Mouse (Mus musculus) C2C12 (cell line): Measurements from ENCODE around the gene Myt1l.

Experiments used
- CEBPB ChIP-seq: IDR thresholded peaks from one replicate; pipeline ENCODE4 v1.6.1; 2011; ENCODE audit warnings: low read depth, mild to moderate bottlenecking, control low read depth, moderate library complexity
- CTCF ChIP-seq: IDR thresholded peaks from one replicate; pipeline ENCODE4 v1.5.1; 2011; ENCODE audit not compliant: control insufficient read depth, insufficient read depth, insufficient read length
- FOSL1 ChIP-seq: IDR thresholded peaks from one replicate; pipeline ENCODE4 v1.8.0; 2011; ENCODE audit warnings: mild to moderate bottlenecking, low read length; ENCODE audit not compliant: poor library complexity, insufficient read depth, severe bottlenecking
- MAX ChIP-seq: IDR thresholded peaks from one replicate; pipeline ENCODE4 v1.6.1; 2011; ENCODE audit warnings: mild to moderate bottlenecking, control low read depth
- MYOG ChIP-seq: IDR thresholded peaks from one replicate; pipeline ENCODE4 v1.6.1; 2011; ENCODE audit not compliant: control insufficient read depth, insufficient read length; ENCODE audit errors: extremely low read depth
- USF1 ChIP-seq: IDR thresholded peaks from one replicate; pipeline ENCODE4 v1.6.1; 2011; ENCODE audit warnings: low read depth, mild to moderate bottlenecking, control low read depth, moderate library complexity

DNA sequence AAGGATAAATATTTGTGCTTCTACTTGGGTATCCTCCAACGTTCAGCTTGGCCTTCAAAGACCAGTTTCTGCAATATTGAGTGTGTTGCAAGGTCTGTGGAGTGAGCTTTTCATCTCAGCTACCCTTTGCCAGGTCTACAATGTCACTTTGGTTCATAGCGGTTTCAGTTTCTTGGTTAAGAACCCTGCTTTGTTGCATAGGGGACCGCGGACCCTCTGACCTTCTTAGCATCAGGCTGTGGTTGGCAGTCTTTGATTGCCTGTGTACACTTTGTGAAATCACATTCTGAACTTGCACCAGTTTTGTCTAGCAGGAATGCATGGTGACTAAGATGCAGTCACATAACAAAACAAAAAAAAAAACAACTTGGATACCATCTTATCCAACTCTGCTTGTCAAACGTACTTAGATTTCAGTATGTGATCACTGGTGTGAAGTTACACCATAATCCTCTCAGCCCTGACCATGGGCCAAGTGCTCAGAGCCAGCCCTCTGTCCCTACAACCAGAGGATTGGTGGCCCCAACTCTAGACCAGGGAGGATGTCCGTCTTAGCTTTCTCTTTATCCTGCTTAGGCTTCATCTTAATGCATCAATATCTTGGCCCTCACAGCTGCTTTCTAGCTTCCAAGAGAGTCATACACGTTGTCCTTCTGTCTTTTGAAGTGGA, 443.7 kb downstream of the Myt1l start:
- no peak for TF ChIP-seq CTCF
- no peak for TF ChIP-seq USF1
- no peak for TF ChIP-seq FOSL1
- TF ChIP-seq MAX: no peak
- no peak for TF ChIP-seq MYOG
- no peak for TF ChIP-seq CEBPB
